Comparison of ENCODE assay signal across 8 mouse cellular contexts in genomic region chr9:35267976-35268715, GRCm38 (mm10). TPM values are rescaled to one million over a fixed set of nuclear protein-coding genes. Genes with fewer than 3 reads are reported as not detected.
DNase-seq lines count a peak whose midpoint lies in the region; ATAC-seq lines count a peak whose summit lies in the region.

No protein-coding gene starts in this region.

- H3K4me2 ChIP-seq in kidney, embryonic 16.5 days (replicated peaks; ENCODE audit: low read depth, low read length), result peak overlapping the region; percentile 67
- H3K4me2 ChIP-seq in forebrain, embryonic 12.5 days, result peak overlapping the region; percentile 80
- H3K4me2 ChIP-seq in limb, embryonic 15.5 days, result peak overlapping the region; percentile 75

- H3K9me3 ChIP-seq in kidney, embryonic 16.5 days (ENCODE audit: low read length), result no peaks in the 10 kb centered on the region
- no peaks in the 10 kb centered on the region for H3K9me3 ChIP-seq in forebrain, embryonic 12.5 days
- no peaks in the 10 kb centered on the region for H3K9me3 ChIP-seq in limb, embryonic 15.5 days

- H3K9ac ChIP-seq in kidney, embryonic 16.5 days (replicated peaks; ENCODE audit: low read length), result peak overlapping the region; percentile 73
- peak overlapping the region; percentile 67 for H3K9ac ChIP-seq in forebrain, embryonic 12.5 days
- peak overlapping the region; percentile 79 for H3K9ac ChIP-seq in limb, embryonic 15.5 days

- DNase-seq in kidney, postnatal 25 days, result no peak
- DNase-seq in Muller cell, postnatal 12 days (ENCODE audit: inconsistent ontology term), result peak; percentile 34
- peak; percentile 4 for DNase-seq in splenic B cell, adult 2 months (ENCODE audit: low read depth, low spot score)
- no peak for DNase-seq in layer of hippocampus, postnatal 25 days (ENCODE audit: extremely low spot score in 1 of 2, low spot score in 1 of 2)
- no peak for DNase-seq in gastrocnemius, postnatal 25 days

- H3K27ac ChIP-seq in kidney, embryonic 16.5 days (ENCODE audit: low read length), result peak overlapping the region; percentile 72
- H3K27ac ChIP-seq in forebrain, embryonic 12.5 days, result no peak overlapping the region
- peak overlapping the region; percentile 64; the same call in 1 of the 2 replicates for H3K27ac ChIP-seq in limb, embryonic 15.5 days

- H3K36me3 ChIP-seq in kidney, embryonic 16.5 days (ENCODE audit: insufficient read depth, low read length), result peaks cover 10% of the 10 kb centered on the region
- H3K36me3 ChIP-seq in forebrain, embryonic 12.5 days (replicated peaks), result peaks cover 16% of the 10 kb centered on the region
- peaks cover 23% of the 10 kb centered on the region for H3K36me3 ChIP-seq in limb, embryonic 15.5 days
- H3K36me3 ChIP-seq in splenic B cell, adult 2 months (ENCODE audit: control insufficient read depth, insufficient read depth, low read length, poor library complexity, severe bottlenecking), result no peaks in the 10 kb centered on the region

- under 1% methylated on average over 21 of the region's 21 CpGs for WGBS in kidney, embryonic 16.5 days
- 2% methylated on average over 21 of the region's 21 CpGs for WGBS in forebrain, embryonic 12.5 days
- WGBS in limb, embryonic 15.5 days, result 1% methylated on average over 21 of the region's 21 CpGs

- peaks cover 20% of the 10 kb centered on the region for H3K4me1 ChIP-seq in kidney, embryonic 16.5 days (ENCODE audit: insufficient read depth, low read length)
- H3K4me1 ChIP-seq in forebrain, embryonic 12.5 days, result peaks cover 17% of the 10 kb centered on the region
- peaks cover 18% of the 10 kb centered on the region for H3K4me1 ChIP-seq in limb, embryonic 15.5 days

- peak overlapping the region; percentile 74 for H3K4me3 ChIP-seq in kidney, embryonic 16.5 days (ENCODE audit: low read length)
- H3K4me3 ChIP-seq in forebrain, embryonic 12.5 days (replicated peaks), result peak overlapping the region; percentile 61
- H3K4me3 ChIP-seq in limb, embryonic 15.5 days, result peak overlapping the region; percentile 67

- H3K27me3 ChIP-seq in kidney, embryonic 16.5 days (ENCODE audit: insufficient read depth, low read length), result no peaks in the 10 kb centered on the region
- no peaks in the 10 kb centered on the region for H3K27me3 ChIP-seq in forebrain, embryonic 12.5 days
- H3K27me3 ChIP-seq in limb, embryonic 15.5 days, result no peaks in the 10 kb centered on the region
- H3K27me3 ChIP-seq in splenic B cell, adult 2 months (ENCODE audit: control insufficient read depth, insufficient read depth, low read length, poor library complexity, severe bottlenecking), result no peaks in the 10 kb centered on the region

- ATAC-seq in kidney, embryonic 16.5 days (ENCODE audit: low FRiP score, low TSS enrichment), result peak; percentile 60; the same call in 1 of the 2 replicates
- peak; percentile 58 for ATAC-seq in forebrain, embryonic 12.5 days (ENCODE audit: low FRiP score)
- ATAC-seq in limb, embryonic 15.5 days (ENCODE audit: insufficient number of reproducible peaks, low FRiP score, low TSS enrichment, low read depth), result peak; percentile 45

RNA-seq across cellular contexts. Expression of gene Rpusd4, which starts 0.5 kb away (rescaled TPM):
- polyA plus RNA-seq in kidney, embryonic 16.5 days (2015; fragmentation: Nextera tagmentation; extraction: Ambion mirVana), result 33.5 and 33.7 TPM in 2 replicates
- polyA plus RNA-seq in forebrain, embryonic 12.5 days (2016; fragmentation: Nextera tagmentation; extraction: Ambion mirVana), result 25.6 and 27.9 TPM in 2 replicates
- polyA plus RNA-seq in limb, embryonic 15.5 days (2015; fragmentation: Nextera tagmentation; extraction: Ambion mirVana), result 24.1 and 26.0 TPM in 2 replicates
- 10 to 100 TPM in 1 of 2 experiments, 1 to 10 TPM in 1; 8.7 to 10.9 TPM for total RNA-seq in layer of hippocampus, postnatal 25 days (2021)
- 1 to 10 TPM; 6.0 to 6.4 TPM for total RNA-seq in gastrocnemius, postnatal 25 days (2021)

RNA-seq across cellular contexts. Expression of gene Fam118b, which starts 0.5 kb away (rescaled TPM):
- polyA plus RNA-seq in kidney, embryonic 16.5 days (2015; fragmentation: Nextera tagmentation; extraction: Ambion mirVana), result 36.3 and 39.8 TPM in 2 replicates
- polyA plus RNA-seq in forebrain, embryonic 12.5 days (2016; fragmentation: Nextera tagmentation; extraction: Ambion mirVana), result 73.9 TPM in 2 replicates
- polyA plus RNA-seq in limb, embryonic 15.5 days (2015; fragmentation: Nextera tagmentation; extraction: Ambion mirVana), result 38.5 and 38.9 TPM in 2 replicates
- 10 to 100 TPM; 25.8 to 26.3 TPM for total RNA-seq in layer of hippocampus, postnatal 25 days (2021)
- total RNA-seq in gastrocnemius, postnatal 25 days (2021), result 10 to 100 TPM; 15.9 to 21.7 TPM

RNA-seq across cellular contexts. Expression of gene Foxred1, which starts 57.3 kb away (rescaled TPM):
- polyA plus RNA-seq in kidney, embryonic 16.5 days (2015; fragmentation: Nextera tagmentation; extraction: Ambion mirVana), result 53.4 and 58.0 TPM in 2 replicates
- 45.6 and 49.0 TPM in 2 replicates for polyA plus RNA-seq in forebrain, embryonic 12.5 days (2016; fragmentation: Nextera tagmentation; extraction: Ambion mirVana)
- 37.0 and 37.8 TPM in 2 replicates for polyA plus RNA-seq in limb, embryonic 15.5 days (2015; fragmentation: Nextera tagmentation; extraction: Ambion mirVana)
- 10 to 100 TPM; 34.3 to 34.5 TPM for total RNA-seq in layer of hippocampus, postnatal 25 days (2021)
- total RNA-seq in gastrocnemius, postnatal 25 days (2021), result 10 to 100 TPM; 21.5 to 22.1 TPM

Comparison
In these comparisons a context has a peak if more than half of its experiments do, and no peak if none do; other contexts are left out.
1. DNase-seq: peak in Muller cell, postnatal 12 days (single experiment) and splenic B cell, adult 2 months (single experiment); none in kidney, postnatal 25 days (0 of 2), layer of hippocampus, postnatal 25 days (0 of 2) and gastrocnemius, postnatal 25 days (single experiment).
2. Peak in every context shown above with its lines, with median percentiles within 50 percentile points of each other: ATAC-seq, H3K4me2 ChIP-seq, H3K4me3 ChIP-seq and H3K9ac ChIP-seq.